Mouse (Mus musculus) stomach, embryonic 15.5 days (tissue): ENCODE measurements around the gene Bpgm. TPM values are rescaled to one million over a fixed set of nuclear protein-coding genes. Genes with fewer than 3 reads are reported as not detected.

Experiments used
- ATAC-seq: fragments of 200-750 bp; cut with Nextera tagmentation; 2 replicates; pipeline ENCODE4 v1.8.0; 2017; ENCODE audit warnings: low read depth, moderate number of reproducible peaks, moderate TSS enrichment; ENCODE audit not compliant: insufficient read depth, low FRiP score
- H3K27ac ChIP-seq: fragments of 300-500 bp; sonication (generic); 2 replicates; pipeline ENCODE4 v1.5.1; 2015; ENCODE audit warnings: mild to moderate bottlenecking, inconsistent platforms
- H3K27me3 ChIP-seq: fragments of 300-500 bp; sonication (generic); replicated peaks from 2 replicates; pipeline ENCODE4 v1.6.1; 2015; ENCODE audit warnings: inconsistent platforms
- H3K36me3 ChIP-seq: fragments of 300-500 bp; sonication (generic); 2 replicates; pipeline ENCODE4 v1.6.1; 2015; ENCODE audit warnings: inconsistent platforms
- H3K4me1 ChIP-seq: fragments of 300-500 bp; sonication (generic); 2 replicates; pipeline ENCODE4 v1.6.1; 2015; ENCODE audit warnings: inconsistent platforms
- H3K4me2 ChIP-seq: fragments of 300-500 bp; sonication (generic); 2 replicates; pipeline ENCODE4 v1.6.1; 2015; ENCODE audit warnings: mild to moderate bottlenecking, inconsistent platforms
- H3K4me3 ChIP-seq: fragments of 300-500 bp; sonication (generic); replicated peaks from 2 replicates; pipeline ENCODE4 v1.5.1; 2015; ENCODE audit warnings: inconsistent platforms
- H3K9ac ChIP-seq: fragments of 300-500 bp; sonication (generic); 2 replicates; pipeline ENCODE4 v1.6.1; 2015; ENCODE audit warnings: inconsistent platforms
- H3K9me3 ChIP-seq: fragments of 300-500 bp; sonication (generic); 2 replicates; pipeline ENCODE4 v1.6.1; 2016; ENCODE audit warnings: inconsistent platforms
- WGBS: fragments of 180-500 bp; shearing (Covaris S2); methylation state at CpG from one replicate; pipeline ENCODE4 v1.1.7; 2015; 5-methylcytosine and 5-hydroxymethylcytosine counted together
- polyA plus RNA-seq: library from polyadenylated mRNA; unstranded; fragments of >200 nt; fragmentation: Nextera tagmentation; extraction: Ambion mirVana; gene quantifications from 2 replicates; pipeline ENCODE4 v1.2.1, GENCODE M21; 2015

Bpgm gene
- 48.0 and 54.6 TPM in 2 replicates for polyA plus RNA-seq

GRCm38 (mm10) chr6:34475974-34476794, at the start of gene Bpgm:
TSS of gene Bpgm (plus strand) at chr6:34476207.
- Histone ChIP-seq H3K4me1 (peaks cover 14% of the 10 kb centered on the region), H3K9ac (peak within 1 kb of the TSS; percentile 36), H3K4me3 (peak within 1 kb of the TSS; percentile 58), H3K27me3 (no peaks in the 10 kb centered on the region), H3K27ac (peak within 1 kb of the TSS; percentile 69), H3K36me3 (no peaks in the 10 kb centered on the region), H3K4me2 (peak within 1 kb of the TSS; percentile 58), H3K9me3 (no peaks in the 10 kb centered on the region)
- 1% methylated on average over 35 of the region's 35 CpGs for WGBS
- peak; percentile 97 for ATAC-seq

- ATAC-seq, result no peak
- Histone ChIP-seq H3K4me1 (no peaks in the 10 kb centered on the region), H3K4me3 (no peak overlapping the region), H3K4me2 (no peak overlapping the region), H3K9me3 (no peaks in the 10 kb centered on the region), H3K36me3 (no peaks in the 10 kb centered on the region), H3K9ac (no peak overlapping the region), H3K27me3 (no peaks in the 10 kb centered on the region), H3K27ac (no peak overlapping the region)
- 73% methylated on average over 2 of the region's 2 CpGs for WGBS
These were observed 37.0 kb upstream of the Bpgm start for GRCm38 (mm10) chr6:34439006-34439405.

GRCm38 (mm10) chr6:34441556-34442257, 34.3 kb upstream of the Bpgm start:
- Histone ChIP-seq H3K9ac (no peak overlapping the region), H3K4me1 (no peaks in the 10 kb centered on the region), H3K9me3 (no peaks in the 10 kb centered on the region), H3K27me3 (no peaks in the 10 kb centered on the region), H3K4me2 (no peak overlapping the region), H3K27ac (no peak overlapping the region), H3K36me3 (no peaks in the 10 kb centered on the region), H3K4me3 (no peak overlapping the region)
- WGBS, result 57% methylated on average over 9 of the region's 9 CpGs
- ATAC-seq, result no peak

- Histone ChIP-seq H3K4me1 (no peaks in the 10 kb centered on the region), H3K36me3 (no peaks in the 10 kb centered on the region), H3K27ac (no peak overlapping the region), H3K9ac (no peak overlapping the region), H3K27me3 (no peaks in the 10 kb centered on the region), H3K4me2 (no peak overlapping the region), H3K9me3 (no peaks in the 10 kb centered on the region), H3K4me3 (no peak overlapping the region)
- no peak for ATAC-seq
- 66% methylated on average over 2 of the region's 2 CpGs for WGBS
These were observed 32.2 kb upstream of the Bpgm start for GRCm38 (mm10) chr6:34443791-34444190.

GRCm38 (mm10) chr6:34447961-34448360, 28.0 kb upstream of the Bpgm start:
- 6% methylated on average over 2 of the region's 2 CpGs for WGBS
- H3K9me3 ChIP-seq, result no peaks in the 10 kb centered on the region

GRCm38 (mm10) chr6:34448696-34449095, 27.3 kb upstream of the Bpgm start:
- Histone ChIP-seq H3K9ac (no peak overlapping the region), H3K36me3 (no peaks in the 10 kb centered on the region), H3K4me1 (0 out of 2 replicates have a peak, but pooled peaks cover 5% of the 10 kb centered on the region), H3K27me3 (no peaks in the 10 kb centered on the region), H3K4me3 (no peak overlapping the region), H3K9me3 (no peaks in the 10 kb centered on the region), H3K27ac (no peak overlapping the region), H3K4me2 (no peak overlapping the region)
- WGBS, result 76% methylated on average over 1 of the region's 1 CpGs
- ATAC-seq, result no peak

More at GRCm38 (mm10) chr6:34447961-34448360, 28.0 kb upstream of the Bpgm start:
- ATAC-seq, result no peak
- H3K4me1 ChIP-seq, result no peaks in the 10 kb centered on the region
- H3K4me3 ChIP-seq, result no peak overlapping the region
- H3K36me3 ChIP-seq, result no peaks in the 10 kb centered on the region
- H3K9ac ChIP-seq, result no peak overlapping the region
- H3K27me3 ChIP-seq, result no peaks in the 10 kb centered on the region
- H3K4me2 ChIP-seq, result no peak overlapping the region
- no peak overlapping the region for H3K27ac ChIP-seq

- H3K9me3 ChIP-seq, result no peaks in the 10 kb centered on the region
- no peak overlapping the region for H3K4me3 ChIP-seq
- no peak overlapping the region for H3K9ac ChIP-seq
- ATAC-seq, result no peak
- H3K27me3 ChIP-seq, result 0 out of 2 replicates have a peak, but pooled peaks cover 4% of the 10 kb centered on the region
- no peak overlapping the region for H3K27ac ChIP-seq
- H3K36me3 ChIP-seq, result no peaks in the 10 kb centered on the region
- WGBS, result 44% methylated on average over 7 of the region's 7 CpGs
- no peak overlapping the region for H3K4me2 ChIP-seq
- H3K4me1 ChIP-seq, result 0 out of 2 replicates have a peak, but pooled peaks cover 5% of the 10 kb centered on the region
These were observed 22.8 kb upstream of the Bpgm start for GRCm38 (mm10) chr6:34452963-34453770.

GRCm38 (mm10) chr6:34459456-34459855, 16.6 kb upstream of the Bpgm start:
- Histone ChIP-seq H3K36me3 (no peaks in the 10 kb centered on the region), H3K4me2 (no peak overlapping the region), H3K27ac (no peak overlapping the region), H3K27me3 (0 out of 2 replicates have a peak, but pooled peaks cover 4% of the 10 kb centered on the region), H3K4me3 (no peak overlapping the region), H3K9me3 (no peaks in the 10 kb centered on the region), H3K4me1 (no peaks in the 10 kb centered on the region), H3K9ac (no peak overlapping the region)
- ATAC-seq, result no peak

- Histone ChIP-seq H3K36me3 (no peaks in the 10 kb centered on the region), H3K4me2 (no peak overlapping the region), H3K4me3 (no peak overlapping the region), H3K27me3 (0 out of 2 replicates have a peak, but pooled peaks cover 4% of the 10 kb centered on the region), H3K9me3 (no peaks in the 10 kb centered on the region), H3K4me1 (no peaks in the 10 kb centered on the region), H3K27ac (no peak overlapping the region), H3K9ac (no peak overlapping the region)
- 44% methylated on average over 4 of the region's 4 CpGs for WGBS
- no peak for ATAC-seq
These were observed 15.4 kb upstream of the Bpgm start for GRCm38 (mm10) chr6:34460651-34461050.

- no peak overlapping the region for H3K9ac ChIP-seq
- 90% methylated on average over 4 of the region's 4 CpGs for WGBS
- no peak overlapping the region for H3K27ac ChIP-seq
- H3K4me1 ChIP-seq, result no peaks in the 10 kb centered on the region
- H3K27me3 ChIP-seq, result no peaks in the 10 kb centered on the region
- ATAC-seq, result no peak
- H3K4me2 ChIP-seq, result no peak overlapping the region
- no peaks in the 10 kb centered on the region for H3K9me3 ChIP-seq
- no peaks in the 10 kb centered on the region for H3K36me3 ChIP-seq
- H3K4me3 ChIP-seq, result no peak overlapping the region
These were observed 12.4 kb upstream of the Bpgm start for GRCm38 (mm10) chr6:34463582-34463981.

- no peak for ATAC-seq
- no peak overlapping the region for H3K4me3 ChIP-seq
- no peaks in the 10 kb centered on the region for H3K36me3 ChIP-seq
- no peaks in the 10 kb centered on the region for H3K27me3 ChIP-seq
- H3K9me3 ChIP-seq, result no peaks in the 10 kb centered on the region
- 62% methylated on average over 12 of the region's 12 CpGs for WGBS
- H3K9ac ChIP-seq, result no peak overlapping the region
- H3K4me1 ChIP-seq, result no peaks in the 10 kb centered on the region
- no peak overlapping the region for H3K4me2 ChIP-seq
- H3K27ac ChIP-seq, result no peak overlapping the region
These were observed 4.4 kb upstream of the Bpgm start for GRCm38 (mm10) chr6:34471434-34472110.
